Mouse (Mus musculus) urinary bladder, postnatal 10 days (tissue): ENCODE measurements around the gene Khsrp.

Source experiments
- DNase-seq: peaks from one replicate; pipeline ENCODE4 v3.0.0; 2022; ENCODE audit warnings: low spot score

The Khsrp gene

GRCm38 (mm10) chr17:56986105-56986805 is 45.1 kb downstream of the Khsrp start:
- no peak for DNase-seq

GRCm38 (mm10) chr17:56985656-56986055 is 45.7 kb downstream of the Khsrp start:
- DNase-seq = no peak

GRCm38 (mm10) chr17:56984886-56985285 is 46.4 kb downstream of the Khsrp start:
- DNase-seq = no peak

GRCm38 (mm10) chr17:56982013-56982412 is 49.3 kb downstream of the Khsrp start, which contains the start of gene Acer1:
TSS of gene Acer1 (minus strand) at chr17:56982126.
- no peak for DNase-seq

DNA sequence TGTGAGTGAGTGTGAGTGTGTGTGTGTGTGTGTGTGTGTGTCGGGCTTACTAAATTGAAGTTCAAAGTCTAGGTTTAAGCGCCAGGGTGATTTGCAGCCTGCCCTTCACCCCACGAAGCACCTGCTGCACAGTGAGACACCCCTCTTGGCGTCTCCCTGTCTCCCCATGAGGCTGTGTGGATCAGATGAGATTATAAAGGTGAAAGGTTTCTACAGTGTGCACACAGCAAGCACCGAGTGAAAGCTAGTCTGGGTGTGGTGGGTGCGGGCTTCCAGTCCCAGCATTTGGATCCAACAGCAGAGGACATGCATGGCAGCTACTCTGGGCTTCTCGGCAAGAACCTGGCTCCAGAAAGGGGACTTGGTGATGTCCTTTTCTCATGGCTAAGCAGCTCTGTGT is 50.3 kb downstream of the Khsrp start:
- no peak for DNase-seq

- no peak for DNase-seq
These were observed 51.8 kb downstream of the Khsrp start for GRCm38 (mm10) chr17:56979524-56979923.

- DNase-seq = no peak
These were observed 54.6 kb downstream of the Khsrp start for GRCm38 (mm10) chr17:56976531-56977390.

- DNase-seq = no peak
These were observed 55.9 kb downstream of the Khsrp start for GRCm38 (mm10) chr17:56975391-56975790.

DNA sequence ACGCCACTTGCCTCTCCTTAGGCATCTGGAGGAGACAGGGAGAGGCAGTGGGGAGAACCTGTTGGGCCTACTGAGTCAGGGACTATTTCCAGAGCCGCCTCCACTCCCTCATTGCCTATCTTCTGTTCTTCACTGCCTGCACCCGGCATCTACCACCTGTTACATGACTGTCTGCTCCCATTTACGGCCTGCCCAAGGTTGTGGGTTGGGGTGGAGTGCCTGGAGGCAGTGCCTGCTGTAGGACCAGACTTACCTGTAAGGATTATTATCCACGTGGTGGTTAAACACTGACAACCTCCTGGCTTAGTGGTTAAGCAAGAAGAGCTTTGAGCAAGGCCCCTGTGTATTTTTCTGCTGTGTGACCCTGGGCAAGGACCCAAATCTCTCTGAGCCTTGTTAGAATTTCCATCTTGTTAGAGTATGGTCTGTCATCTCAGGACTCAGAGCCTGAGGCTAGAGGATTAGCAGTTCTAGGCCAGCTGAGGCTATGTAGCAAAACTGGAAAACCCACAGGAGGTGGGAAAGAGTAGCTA is 56.5 kb downstream of the Khsrp start:
- no peak for DNase-seq

GRCm38 (mm10) chr17:56973956-56974707 is 57.2 kb downstream of the Khsrp start:
- DNase-seq = no peak
